Mouse (Mus musculus) liver, adult 2 months (tissue): ENCODE measurements around the gene Cog6.

ENCODE experiments used
- CTCF ChIP-seq: fragments of 200-500 bp; IDR thresholded peaks from 2 replicates; pipeline ENCODE4 v1.5.1; 2011; ENCODE audit warnings: low read depth, low read length, control low read depth
- POLR2A ChIP-seq: fragments of 200-500 bp; IDR thresholded peaks from 2 replicates; pipeline ENCODE4 v1.6.1; 2011; ENCODE audit warnings: low read length, control low read depth; ENCODE audit not compliant: insufficient read depth; ENCODE audit errors: extremely low read depth

DNA sequence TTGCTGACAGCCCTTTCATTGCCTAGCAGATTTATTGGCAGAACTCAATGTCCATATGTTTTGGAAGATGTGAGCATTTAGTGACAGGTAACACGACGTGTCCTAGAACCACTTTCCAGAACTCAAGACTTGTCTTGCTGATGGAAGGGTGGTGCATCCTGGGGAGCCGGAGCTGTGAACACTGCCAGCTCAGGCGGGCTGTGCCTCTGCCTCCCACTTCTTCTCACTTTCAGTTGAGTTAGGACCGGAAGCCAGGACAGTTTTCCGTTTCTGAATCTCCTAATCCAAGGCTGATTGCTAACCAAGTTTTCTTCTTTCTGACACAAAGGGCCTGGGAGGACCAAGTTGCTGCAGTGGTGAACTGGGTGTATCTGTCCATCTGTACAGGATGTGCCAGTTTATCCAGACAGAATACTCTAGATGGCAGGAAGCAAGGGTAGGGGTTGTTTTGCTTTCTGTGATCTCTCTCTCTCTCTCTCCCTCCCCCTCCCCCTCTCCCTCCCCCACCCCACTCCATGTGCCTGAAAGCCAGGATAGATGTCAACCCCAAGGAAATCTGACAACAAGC is 79.2 kb downstream of the Cog6 start:
- TF ChIP-seq CTCF (no peak), POLR2A (no peak)
